Mouse (Mus musculus) NIH3T3 (cell line): Measurements from ENCODE around the gene Tmem11.
"Not testable (repeated sequence)": the region's sequence is repeated elsewhere in the genome, so short reads cannot be mapped to it uniquely, and the experiment has no call there.

Experiments used
- DNase-seq: peaks from one replicate; pipeline ENCODE4 v3.0.0-alpha.2; 2012; ENCODE audit warnings: low read depth

Gene Tmem11

DNA sequence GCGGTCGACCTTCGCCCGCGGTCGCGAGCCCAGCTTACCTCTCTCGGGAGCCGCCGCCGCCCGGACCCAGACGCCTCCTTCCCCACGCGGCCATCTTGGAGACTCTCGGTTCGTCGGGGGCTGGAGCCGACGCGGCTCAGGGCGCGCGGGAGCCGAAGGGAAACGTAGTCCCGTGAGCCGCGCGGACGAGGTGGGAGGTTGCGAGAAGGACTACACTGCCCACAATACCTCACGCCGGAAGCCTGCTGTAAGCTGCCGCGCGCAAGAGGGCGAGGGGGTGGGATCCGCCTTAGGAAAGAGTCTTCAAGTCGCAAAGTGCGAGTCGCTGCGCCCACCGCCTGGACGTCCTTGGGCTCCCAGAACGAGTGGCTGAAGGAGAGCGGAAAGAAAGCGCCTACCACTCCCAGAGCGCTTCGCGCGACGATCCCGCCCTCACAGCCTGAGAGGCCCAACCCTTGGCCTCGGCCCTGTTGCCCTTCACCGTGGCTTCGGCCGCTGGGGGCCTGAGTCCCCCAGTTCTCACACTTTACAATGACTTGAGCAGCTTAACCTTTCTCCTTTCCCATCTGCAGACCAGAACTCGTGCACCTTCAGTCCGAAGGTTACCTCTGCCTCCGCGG lies at the start of gene Tmem11:
Gene Tmem11 (minus strand): TSS at position 598 of the 620 bp plus-strand sequence.
- peak; percentile 97 for DNase-seq

DNA sequence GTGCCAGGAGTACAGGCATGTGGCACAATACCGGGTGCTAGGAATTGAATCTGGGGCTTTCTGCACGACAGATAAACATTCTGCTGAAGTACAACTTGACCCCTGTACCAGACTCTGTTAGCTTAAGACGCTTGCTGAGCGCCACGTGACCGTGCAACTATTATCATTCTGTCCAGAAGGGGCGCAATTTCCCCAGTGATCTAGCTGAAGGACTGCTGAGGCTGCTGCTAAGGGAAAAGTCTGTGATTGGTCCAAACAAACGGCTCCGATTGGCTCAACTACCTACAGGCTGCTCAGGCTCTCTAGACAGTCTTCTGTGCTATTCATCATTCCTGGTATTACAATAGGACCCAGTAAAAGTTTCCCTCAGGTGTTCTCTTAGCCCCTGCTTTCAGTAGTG lies 48.2 kb upstream of the Tmem11 start:
- DNase-seq, result peak; percentile 83

DNA sequence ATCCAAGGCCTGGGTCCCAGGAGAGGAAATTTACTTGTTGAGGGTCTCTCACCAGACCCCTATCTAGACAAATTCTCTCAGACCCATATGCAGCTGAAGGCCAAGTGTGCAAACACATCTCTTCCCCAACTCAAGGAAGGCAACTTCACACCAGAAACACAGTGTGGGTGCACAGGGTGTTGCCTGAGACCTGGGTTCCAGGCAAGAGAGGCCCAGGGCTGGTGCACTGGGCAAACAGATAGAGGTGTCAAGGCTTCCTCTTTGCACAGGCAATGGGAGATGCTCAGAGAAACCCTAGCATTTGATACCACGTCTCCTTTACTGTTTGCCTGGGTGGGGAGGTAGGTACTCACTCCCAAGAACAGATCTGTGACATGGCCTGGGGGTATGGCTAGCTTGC lies 45.9 kb upstream of the Tmem11 start:
- DNase-seq, result no peak

DNA sequence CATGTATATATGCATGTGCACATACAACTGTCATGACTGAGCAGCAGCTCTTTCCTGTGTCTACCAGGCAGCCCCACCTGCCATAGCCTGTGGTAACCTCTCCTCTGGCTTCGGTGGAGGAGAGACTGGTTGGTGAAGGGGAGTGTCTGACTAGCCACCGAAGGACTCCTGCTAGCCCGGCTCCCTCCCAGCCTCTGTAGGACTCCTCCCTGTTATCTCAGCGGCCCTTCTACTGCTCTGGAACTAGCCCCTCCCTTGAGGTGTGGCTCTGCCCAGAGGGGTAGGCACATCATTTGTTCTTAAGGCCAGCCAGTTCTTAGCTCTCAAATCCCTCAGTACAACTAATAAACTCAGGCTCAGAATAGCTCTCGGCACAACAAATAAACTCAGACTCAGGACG lies 45.4 kb upstream of the Tmem11 start:
- no peak for DNase-seq

DNA sequence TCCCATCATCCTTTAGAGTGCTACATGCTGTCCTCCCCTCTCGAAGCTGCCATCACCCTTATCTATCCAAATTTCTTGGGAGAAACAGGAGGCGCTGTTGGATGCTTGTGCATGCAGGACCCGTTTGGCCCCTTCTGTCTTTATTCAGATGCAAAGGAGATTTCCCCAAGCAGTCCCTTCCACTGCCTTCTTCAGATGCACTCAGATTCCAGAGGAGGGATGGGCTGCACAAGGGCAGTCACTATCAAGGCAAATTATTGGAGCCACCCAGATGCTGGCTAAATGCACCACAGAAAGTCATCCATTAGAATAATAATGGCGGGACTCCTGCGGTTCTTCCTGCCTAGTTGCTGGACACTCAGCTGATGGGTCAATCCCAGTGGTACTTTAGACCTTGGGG lies 43.9 kb upstream of the Tmem11 start:
- DNase-seq, result no peak

DNA sequence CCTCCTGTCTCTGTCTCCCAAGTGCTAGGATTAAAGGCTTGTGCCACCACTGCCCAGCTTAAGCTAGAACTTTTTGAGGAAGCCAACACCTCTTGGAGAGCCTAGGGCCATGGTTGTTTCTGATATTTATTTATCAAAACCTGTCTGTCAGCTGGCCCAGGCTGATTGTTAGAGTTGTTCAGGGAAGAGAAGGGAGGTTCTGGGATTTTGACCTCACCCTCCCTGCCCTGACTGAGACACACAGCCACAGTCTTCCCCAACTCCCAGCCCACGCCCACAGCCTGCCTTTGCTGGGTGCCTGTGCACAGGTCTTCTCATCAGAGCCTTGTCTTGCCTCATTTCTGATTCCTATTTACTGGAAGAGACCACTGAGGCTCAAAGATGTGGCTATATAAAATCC lies 43.1 kb upstream of the Tmem11 start:
- DNase-seq, result no peak

DNA sequence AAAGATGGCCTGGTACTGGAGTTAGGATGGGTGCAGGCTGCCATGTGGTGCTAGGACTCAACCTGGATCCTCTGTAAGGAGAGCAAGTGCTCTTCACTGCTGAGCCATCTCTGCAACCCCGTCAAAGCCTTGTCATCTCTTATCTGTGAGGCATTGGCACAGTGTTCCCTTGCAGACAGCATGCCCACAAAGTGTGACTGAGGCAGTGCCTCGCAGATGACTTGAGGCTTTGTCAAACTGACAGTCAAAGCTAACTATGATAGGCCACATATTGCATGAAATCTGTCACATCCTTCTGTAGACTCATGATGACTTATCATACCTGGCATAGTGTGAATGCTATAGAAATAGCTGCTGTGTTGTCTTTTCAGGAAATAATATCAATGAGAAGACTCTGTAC lies 40.9 kb upstream of the Tmem11 start:
- DNase-seq, result no peak

DNA sequence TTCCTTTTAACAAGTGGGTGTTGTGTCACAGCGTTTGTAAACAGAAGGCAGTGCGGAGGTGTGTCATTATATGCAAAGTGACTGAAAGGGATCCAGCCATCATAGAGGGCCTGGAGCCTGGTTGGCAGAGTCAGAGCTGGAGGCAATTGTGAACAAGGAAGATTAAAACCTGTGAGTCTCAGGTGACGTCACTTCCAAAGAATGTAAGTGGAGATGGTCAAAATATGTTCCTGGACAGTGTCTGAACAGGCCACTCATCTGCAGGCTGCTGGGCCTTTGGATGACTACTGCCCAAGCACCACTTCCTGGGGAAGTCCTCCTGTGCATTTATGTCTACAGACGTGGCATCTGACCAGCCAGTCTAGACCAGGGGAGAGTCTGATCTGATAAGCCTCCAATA lies 36.1 kb upstream of the Tmem11 start:
- DNase-seq, result peak; percentile 48

DNA sequence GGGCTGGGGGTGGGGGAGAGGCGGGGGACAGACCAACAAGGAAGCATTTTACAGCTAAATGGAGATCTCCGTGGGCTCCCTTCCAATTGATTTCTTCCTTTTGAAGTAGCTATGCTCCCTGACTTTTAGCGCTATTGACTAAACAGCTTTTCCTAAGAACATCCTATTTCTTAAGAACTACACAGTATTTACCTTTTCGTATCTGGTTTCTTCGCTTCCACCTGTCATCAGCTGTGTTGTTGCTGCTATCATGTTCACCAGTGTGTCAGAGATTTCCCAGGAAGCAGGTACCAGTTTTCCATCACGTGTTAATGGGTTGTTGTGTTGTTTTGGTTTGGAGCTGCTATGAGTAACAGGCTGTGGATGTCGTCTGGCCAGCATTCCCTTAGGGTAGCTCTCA lies 35.4 kb upstream of the Tmem11 start, which contains the start of gene Natd1:
Gene Natd1 (minus strand): TSS at position 260 of the 400 bp plus-strand sequence.
- no peak for DNase-seq

DNA sequence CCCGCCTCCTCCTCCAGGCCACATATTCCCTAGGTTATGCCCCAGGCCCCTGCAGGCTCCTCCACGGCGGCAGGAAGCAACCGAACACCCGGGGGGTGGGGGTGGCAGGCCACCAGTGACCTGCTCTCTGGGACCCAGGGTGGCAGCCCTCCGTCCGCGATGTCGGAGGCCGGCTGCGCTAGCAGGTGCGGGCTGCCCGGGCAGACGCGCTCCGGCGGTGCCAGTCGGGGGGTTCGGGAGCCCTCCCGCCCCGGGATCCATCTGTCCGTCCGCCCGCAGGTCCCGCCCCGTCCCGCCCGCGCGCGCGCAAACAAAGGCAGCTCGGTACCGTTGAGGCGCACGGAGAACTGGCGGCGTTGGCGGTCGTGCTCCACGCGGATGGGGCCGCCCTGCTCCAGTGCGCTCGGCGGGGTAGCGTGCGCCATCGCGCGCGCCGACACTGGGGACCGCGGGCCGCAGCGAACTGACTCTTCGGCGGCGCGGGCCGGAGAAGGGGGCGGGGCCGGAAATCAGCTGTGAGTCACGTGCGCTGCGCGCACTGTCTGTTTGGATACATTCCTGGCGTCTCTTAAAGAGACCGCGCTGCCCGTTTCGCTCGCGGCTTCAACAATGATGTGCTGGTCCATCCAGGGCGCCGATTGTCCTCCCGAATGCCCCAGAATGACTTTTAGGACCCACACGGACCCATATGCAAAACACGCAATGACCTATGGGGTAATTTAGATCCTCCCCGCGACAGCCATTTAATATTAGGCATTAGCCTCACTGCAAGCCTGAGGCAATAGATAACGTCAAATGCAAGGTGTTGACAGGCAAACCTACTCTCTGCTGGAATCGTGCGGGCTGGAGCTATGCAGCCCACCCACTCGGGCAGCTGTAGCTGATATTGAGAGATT lies 34.5 kb upstream of the Tmem11 start:
- DNase-seq, result peak; percentile 93

DNA sequence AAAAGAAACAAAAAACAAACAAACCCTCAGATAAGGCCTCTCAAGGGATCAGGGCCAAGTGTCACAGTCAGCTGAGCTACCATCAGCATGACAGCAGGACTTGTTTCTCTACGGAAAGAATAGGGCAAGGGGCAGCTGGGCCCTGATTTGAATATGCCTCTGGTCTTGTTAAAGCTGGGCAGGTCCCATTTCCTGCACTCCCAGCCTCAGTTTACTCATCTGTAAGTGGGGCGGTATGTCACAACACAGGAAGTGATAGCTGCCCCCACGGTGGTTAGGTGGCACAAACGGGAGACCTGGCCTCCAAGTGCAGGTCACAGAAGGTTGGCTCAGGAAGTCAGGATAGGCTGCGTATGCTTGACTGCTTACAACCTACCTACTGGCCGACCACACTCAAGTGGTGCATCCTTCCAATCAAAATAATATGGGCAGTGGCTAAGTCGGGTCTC lies 33.5 kb upstream of the Tmem11 start:
- DNase-seq, result no peak

DNA sequence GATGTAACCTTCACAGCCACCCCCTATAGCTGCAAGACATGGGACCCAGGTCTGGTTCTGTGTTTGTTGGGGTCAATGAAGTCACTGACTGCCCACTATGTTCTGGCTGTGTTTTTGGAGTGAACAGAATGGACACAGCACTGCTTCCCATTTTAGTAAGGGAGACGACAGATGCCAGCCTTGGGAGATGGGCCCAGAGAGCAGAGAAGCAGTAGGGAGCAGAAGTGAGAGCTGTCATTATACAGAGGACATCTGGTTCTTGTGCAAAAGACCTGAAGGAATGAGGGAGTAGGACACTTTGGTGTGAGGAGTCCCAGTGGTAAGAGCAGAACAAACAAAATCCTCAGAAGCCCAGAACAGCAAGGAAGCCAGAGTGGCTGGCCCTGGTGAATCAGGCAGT lies 30.6 kb upstream of the Tmem11 start:
- no peak for DNase-seq

DNA sequence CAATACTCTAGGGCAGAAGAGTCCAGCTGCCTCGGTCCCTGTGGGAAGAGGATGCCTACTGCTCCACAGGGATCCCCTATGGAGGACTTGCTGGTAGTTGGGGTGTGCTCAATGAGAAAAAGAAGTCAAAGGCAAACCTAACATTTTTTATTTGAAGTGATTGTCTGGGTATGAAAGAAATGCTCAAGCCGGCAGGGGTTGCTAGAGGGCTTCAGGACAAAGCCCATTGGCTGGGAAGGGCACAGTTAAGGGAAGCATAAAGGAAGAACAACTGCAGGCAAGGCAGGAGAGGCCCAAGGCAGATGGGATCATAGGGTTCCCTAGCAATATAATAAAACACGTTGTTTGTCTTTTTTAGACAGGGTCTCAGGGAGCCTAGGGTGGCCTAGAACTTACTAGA lies 29.0 kb upstream of the Tmem11 start:
- DNase-seq, result peak; percentile 73

DNA sequence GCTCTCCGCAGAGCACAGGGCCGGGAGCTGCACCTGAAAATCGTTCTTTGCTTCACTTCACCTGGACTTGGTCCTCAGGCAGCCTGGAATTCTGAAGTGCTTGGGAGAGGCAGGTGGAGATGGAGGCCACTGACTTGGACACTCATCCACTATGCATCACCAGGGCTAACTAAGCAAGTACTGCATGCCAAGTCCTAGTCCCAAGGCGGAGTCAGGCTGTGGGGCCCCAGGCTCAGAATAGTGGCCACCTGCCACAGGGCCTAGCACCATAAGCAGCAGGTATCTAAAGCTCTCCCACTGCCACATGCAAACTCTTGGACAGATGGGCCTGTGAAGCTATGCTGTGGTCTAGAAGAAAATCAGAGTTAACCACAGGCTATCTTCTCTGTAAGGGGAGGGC lies 27.4 kb upstream of the Tmem11 start:
- DNase-seq, result no peak

DNA sequence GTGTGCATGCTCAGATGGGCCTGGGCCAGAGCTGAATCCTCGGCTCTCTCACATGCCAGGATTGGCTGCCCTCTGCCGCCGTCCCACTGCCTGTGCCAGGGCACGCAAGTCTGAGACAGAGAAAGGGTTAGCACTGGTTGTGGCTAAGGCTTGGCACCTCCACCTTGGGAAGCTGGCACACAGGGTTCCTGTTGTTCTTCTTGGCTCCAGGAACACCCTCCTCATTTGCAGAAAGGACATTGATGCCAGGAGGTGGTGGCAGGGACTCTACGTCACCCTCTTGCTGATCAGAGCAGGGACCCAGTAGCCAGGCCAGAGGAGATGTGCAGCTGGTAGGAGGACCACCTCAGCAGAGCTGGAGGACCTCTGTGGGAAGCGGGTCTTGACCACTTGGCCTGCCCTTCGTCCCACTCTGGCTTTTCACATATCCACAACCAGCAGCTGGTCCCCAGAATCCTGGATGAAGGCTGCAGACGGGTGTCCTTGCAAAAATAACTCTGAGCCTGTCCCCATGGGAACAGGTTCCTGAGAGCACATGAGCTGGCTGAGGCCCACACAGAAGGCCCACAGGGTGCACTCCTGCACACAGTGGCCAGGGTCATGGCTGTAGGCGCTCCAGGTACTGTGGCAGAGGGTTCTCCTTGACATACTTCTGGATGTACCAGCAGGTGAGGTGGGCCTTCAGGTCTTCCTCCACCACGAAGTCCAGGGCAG lies 26.5 kb upstream of the Tmem11 start:
- no peak for DNase-seq

DNA sequence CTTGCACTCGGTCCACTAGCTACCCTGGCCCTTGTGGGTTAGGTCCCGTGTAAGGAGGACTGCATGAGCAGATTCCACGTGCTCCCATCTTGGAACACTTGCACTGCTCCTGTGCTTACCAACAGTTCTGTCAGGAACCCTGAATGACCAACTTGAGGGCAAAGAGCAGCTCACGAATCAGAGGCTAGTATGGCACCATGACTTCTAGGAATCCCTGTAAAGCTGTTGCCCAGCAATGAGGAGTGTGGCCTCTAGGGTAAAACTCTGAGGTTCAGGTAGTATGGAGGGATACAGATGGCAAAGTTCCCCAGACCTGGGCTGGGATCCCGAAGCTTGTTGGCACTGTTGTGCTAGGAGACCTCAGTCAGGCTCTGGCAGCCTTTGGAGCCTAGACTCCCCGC lies 24.6 kb upstream of the Tmem11 start:
- no peak for DNase-seq

DNA sequence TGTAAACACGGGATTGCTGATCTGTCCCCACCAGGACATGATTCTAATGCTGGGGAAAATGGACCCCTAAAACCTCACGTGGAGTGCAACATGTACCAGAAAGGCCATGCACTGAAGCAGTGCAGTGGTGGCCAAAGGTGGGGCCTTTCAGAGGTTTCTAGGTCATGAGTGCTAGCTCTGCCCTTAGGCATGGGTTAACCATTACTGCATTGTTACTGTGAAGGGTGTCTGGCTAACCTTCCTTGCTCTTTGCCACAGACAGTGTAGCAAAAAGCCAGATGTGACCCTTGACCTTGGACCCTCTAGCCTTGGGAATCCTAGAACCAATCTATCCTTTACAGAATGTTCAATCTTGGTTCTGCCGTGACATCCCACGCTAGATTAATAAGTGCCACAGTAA lies 23.4 kb upstream of the Tmem11 start:
- no peak for DNase-seq

DNA sequence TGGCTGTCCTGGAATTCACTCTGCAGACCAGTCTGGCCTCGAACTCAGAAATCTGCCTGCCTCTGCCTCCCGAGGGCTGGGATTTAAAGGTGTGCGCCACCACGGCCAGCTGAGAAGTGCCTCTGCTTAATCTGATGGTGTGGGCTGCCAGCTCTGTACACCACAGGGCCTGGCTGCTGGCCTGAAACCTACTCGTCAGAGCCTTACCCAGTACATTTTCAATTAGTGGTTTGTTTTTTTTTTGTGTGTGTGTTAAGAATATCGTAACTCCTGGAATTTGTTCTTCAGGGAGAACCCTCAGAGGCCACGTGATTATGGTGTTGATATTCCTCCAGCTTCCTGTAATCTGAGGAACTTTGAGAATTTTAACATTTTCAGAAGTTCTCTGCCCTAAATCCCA lies 22.9 kb upstream of the Tmem11 start:
- DNase-seq, result no peak

DNA sequence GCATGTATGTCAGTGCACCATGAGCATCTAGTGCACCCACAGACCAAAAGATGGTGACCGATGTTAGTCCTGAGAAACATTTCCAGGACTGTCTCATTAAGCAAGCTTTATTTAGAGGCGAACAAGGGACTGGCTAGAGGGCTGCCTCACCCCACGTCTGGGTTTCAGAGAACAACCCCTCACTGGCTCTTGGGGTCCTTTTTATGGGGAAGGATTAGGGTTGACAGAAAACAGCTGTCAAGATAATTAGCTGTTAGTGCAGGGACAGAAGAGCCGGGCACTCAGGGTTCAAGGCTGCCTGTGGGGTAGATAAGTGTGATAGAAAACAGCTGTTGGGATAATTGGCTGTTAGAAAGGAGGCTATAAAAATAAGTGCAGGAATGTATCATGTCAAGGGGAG lies 16.8 kb upstream of the Tmem11 start:
- DNase-seq, result no peak

DNA sequence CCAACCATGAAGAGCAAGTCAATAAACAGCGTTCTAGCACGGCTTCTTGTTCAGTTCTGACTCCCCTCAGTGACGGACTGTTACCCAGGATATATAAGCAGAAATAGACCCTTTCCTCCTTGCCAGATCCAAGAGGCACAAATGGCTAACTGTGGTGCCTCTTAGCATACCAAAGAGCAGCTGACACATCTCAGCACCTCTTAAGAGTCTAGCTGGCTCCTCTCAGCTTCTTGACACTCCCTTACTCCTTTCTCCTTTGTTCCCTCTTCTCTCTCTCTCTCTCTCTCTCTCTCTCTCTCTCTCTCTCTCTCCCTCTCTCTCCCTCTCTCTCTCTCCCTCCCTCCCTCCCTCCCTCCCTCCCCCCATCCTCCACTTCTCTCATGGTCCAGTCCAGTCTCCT lies 11.7 kb upstream of the Tmem11 start:
- DNase-seq, result no peak

DNA sequence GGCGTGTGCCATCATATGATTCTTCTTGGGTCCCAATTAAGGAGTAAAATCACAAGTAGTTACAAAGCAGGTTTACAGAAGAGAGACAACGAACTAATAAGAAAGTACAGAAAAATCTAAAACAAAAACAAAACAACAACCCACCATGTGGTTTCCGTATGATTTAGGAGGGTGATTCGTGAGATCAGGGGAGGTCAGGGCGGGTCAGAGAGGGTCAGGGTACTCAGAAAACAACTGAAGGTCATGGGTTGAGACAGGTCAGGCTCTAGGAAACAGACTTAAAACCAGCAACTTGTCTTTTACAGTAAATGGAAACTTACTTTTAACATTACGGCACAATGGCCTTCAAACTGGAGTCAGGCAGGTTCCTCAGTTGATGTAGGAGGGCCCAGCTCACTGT lies 11.2 kb upstream of the Tmem11 start:
- DNase-seq, result no peak

DNA sequence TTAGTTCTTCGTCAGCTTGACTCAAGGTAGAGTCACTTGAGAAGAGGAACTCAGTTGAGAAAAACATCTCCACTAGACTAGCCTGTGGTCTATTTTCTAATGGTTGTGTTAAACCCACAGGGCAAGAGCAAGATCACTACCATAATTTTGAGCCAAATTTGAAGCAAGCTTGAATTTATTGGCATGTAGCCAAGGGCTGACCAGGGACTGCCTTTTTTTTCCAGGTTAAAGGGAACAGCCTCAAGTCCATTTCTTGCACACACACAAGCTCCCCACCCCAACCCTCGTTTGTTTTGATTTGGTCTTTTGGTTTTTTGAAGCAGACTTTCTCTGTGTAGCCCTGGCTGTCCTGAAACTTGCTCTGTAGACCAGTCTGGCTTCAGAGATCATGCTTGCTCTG lies 10.8 kb upstream of the Tmem11 start:
- DNase-seq, result peak; percentile 21

DNA sequence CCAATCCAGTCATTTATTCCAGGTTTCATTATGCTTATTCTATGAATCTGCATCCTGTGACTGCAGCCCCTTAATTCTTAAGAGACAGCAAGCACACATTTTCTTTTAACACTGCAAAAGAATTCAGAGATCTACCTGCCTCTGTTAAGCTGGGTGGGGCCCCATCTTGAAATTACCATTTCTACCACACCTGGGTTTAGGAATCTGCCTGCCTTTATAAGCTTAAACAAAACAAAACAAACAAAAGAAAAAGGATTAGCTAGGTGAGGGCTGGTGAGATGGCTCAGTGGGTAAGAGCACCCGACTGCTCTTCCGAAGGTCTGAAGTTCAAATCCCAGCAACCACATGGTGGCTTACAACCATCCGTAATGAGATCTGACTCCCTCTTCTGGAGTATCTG lies 7.9 kb upstream of the Tmem11 start:
- DNase-seq, result not testable (repeated sequence)
